Mouse (Mus musculus) kidney, postnatal 10 days (tissue): ENCODE data around the gene Usp30.

Source experiments
- DNase-seq: peaks from one replicate; pipeline ENCODE4 v3.0.0; 2021; ENCODE audit warnings: mixed read lengths

Usp30 gene

DNA sequence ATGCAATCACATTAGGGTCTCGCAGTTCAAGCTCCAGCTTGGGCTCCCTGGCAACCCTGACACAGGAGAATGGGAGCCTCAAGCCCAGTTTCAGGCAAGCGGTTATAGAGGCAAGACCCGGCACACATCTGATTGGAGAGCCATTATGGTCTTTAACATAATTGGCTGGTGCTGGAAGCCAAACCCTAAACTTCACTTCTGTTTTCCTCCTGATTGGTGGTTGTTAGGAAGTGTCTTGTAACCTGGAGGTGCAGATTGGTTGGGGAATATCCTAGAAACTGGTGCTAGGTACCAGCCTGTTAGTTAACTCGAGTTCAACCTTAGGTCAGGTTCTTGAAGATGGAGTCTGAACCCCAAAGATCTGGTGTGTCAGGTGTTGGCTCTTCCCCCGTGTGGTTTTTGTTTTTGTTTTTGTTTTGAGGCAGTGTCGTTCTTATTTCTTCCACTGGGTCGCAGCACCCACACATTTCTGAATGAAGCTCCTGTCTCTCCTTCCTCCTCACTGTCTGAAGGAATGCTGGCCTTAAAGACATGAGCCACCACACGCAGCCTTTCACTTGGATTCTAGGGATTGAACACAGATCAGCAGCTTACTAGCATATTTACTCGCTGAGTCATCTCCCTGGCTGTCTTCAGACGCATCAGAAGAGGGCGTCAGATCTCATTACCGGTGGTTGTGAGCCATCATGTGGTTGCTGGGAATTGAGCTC, 97.0 kb downstream of the Usp30 start:
- DNase-seq, result no peak

DNA sequence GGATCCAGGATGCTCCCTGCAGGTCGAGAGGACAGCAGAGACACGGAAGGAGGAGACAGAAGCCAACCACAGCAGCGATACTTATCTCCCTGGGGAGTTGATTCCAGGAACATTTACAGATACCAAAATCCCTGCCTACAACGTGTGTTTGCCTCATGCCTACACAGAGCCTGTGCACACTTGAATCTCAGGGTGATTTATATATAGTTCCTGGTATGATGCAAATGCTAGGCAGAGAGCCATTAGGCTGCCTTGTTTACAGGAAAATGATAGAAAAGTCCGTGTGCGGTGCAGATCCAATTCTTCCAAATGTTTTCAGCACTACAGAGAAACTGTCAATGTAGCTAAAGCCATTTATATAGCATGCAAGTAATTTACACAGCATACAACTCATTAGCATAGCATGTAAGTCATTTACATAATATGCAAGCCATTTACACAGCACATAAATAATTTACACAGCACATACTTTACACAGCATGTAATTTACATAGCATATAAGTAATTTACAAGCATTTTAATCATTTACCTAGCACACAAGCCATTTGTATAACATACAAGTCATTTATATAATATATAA, 97.9 kb downstream of the Usp30 start:
- no peak for DNase-seq

DNA sequence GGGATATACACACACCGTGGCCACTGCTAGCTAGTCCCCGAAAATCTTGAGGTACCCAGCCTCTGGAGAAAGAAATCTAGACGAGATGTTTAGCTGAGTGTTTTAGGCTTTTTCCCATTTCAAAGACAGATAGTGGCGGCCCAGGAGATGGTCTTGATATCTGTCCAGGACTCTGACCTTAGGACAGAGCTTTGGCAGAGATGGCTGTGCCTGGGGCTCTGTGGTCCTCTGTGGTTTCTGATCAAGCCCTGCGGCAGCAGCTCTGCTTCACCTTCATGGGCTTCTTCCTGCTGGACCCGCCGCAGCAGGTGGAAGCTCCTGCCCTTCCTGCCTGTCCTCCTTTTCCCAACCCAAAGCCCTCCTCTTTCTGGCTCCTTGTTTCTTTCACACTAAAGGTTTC, 105.1 kb downstream of the Usp30 start:
- DNase-seq, result no peak

DNA sequence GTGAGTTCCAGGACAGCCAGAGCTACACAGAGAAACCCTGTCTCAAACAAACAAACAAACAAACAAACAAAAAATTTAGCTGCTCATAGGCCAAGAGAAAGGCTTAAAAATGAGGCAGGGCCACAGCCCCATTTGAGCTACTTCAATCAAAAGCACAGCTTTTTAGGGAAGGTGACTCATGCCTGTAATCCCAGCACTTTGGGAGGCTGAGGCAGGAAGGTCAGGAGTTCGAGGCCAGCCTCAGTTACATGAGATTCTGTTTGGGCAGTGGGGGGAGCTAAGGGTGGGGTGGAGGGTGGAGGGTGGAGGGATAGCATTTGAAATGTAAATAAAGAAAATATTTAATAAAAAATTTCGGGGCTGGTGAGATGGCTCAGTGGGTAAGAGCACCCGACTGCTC, 107.7 kb downstream of the Usp30 start:
- DNase-seq, result no peak

DNA sequence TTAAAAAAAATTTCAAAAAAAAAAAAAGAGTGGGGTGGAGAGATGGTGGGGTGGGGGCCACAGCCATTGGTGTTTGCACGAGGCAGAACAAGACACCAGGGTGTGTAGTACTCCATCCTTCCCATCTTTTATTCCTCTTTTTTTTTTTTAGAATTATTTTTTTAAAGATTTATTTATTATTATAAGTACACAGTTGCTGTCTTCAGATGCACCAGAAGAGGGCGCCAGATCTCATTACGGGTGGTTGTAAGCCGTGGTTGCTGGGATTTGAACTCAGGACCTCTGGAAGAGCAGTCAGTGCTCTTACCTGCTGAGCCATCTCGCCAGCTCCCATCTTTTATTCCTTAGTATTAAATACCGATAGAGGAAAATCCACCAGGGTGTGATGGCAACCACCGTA, 108.2 kb downstream of the Usp30 start:
- DNase-seq, result no peak

DNA sequence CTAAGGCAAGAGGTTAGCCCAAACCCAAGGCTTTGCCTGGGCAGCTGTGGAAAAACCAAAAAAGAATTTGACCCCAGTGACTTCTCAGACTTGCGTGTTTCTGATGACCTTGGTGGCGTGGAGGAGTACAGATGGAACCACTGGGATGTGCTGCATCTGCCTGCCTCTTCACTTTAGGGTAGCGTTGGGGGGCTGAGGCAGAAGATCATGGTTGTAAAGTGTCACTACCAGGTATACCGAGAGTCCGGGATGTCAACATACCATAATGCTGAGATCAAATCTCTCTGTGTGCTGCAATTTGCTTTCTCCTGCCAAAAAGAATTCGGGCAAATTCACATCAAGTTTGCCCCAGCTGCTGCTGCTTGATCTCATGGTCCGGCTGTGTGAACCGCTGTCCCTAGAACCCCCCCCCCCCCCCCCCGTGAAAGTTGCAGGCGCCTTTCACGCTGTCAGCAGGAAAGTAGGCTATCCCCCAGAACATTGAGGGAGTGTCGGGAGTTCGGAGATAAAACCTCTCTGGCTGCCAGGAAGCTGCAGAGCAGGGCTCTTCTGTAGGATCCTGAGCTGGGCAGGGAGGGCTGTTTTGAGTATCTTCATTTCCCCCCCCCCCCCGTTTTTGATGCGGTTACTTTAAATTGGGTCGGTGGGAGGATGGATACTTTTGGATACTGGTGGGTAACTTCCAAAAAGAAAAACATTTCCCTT, 108.8 kb downstream of the Usp30 start:
- DNase-seq, result no peak
